Mouse (Mus musculus) embryonic facial prominence, embryonic 11.5 days (tissue): ENCODE data around the gene Syn1. TPM values are rescaled to one million over a fixed set of nuclear protein-coding genes. Genes with fewer than 3 reads are reported as not detected.
A peak's percentile ranks its signal among the peaks of the same experiment; 100 is the strongest.

ENCODE experiments used
- ATAC-seq: fragments of 200-750 bp; cut with Nextera tagmentation; replicated peaks from 2 replicates; pipeline ENCODE4 v1.8.0; 2017; ENCODE audit warnings: low read depth; ENCODE audit not compliant: insufficient number of reproducible peaks, low FRiP score, low TSS enrichment
- DNase-seq: peaks from one replicate; pipeline ENCODE4 v3.0.0-alpha.2; 2015; ENCODE audit warnings: low spot score
- H3K27ac ChIP-seq: fragments of 300-500 bp; sonication (generic); replicated peaks from 2 replicates; pipeline ENCODE4 v1.5.1; 2014; ENCODE audit warnings: mild to moderate bottlenecking, low read depth, low read length, control low read depth
- H3K27me3 ChIP-seq: fragments of 300-500 bp; sonication (generic); 2 replicates; pipeline ENCODE4 v1.6.1; 2014; ENCODE audit warnings: mild to moderate bottlenecking, low read length, moderate library complexity, mixed read lengths; ENCODE audit not compliant: control insufficient read depth, insufficient read depth
- H3K36me3 ChIP-seq: fragments of 300-500 bp; sonication (generic); replicated peaks from 2 replicates; pipeline ENCODE4 v1.6.1; 2014; ENCODE audit warnings: low read depth, mild to moderate bottlenecking, low read length, moderate library complexity, mixed read lengths; ENCODE audit not compliant: control insufficient read depth, insufficient read depth
- H3K4me1 ChIP-seq: fragments of 300-500 bp; sonication (generic); 2 replicates; pipeline ENCODE4 v1.6.1; 2014; ENCODE audit warnings: low read length, mixed read lengths; ENCODE audit not compliant: control insufficient read depth, insufficient read depth
- H3K4me2 ChIP-seq: fragments of 300-500 bp; sonication (generic); 2 replicates; pipeline ENCODE4 v1.6.1; 2014; ENCODE audit warnings: low read depth, mild to moderate bottlenecking, control low read depth, low read length, moderate library complexity
- H3K4me3 ChIP-seq: fragments of 300-500 bp; sonication (generic); 2 replicates; pipeline ENCODE4 v1.5.1; 2014; ENCODE audit warnings: low read depth, low read length, control low read depth
- H3K9ac ChIP-seq: fragments of 300-500 bp; sonication (generic); replicated peaks from 2 replicates; pipeline ENCODE4 v1.6.1; 2014; ENCODE audit warnings: mild to moderate bottlenecking, control low read depth, low read length
- H3K9me3 ChIP-seq: fragments of 300-500 bp; sonication (generic); replicated peaks from 2 replicates; pipeline ENCODE4 v1.6.1; 2016; ENCODE audit warnings: mild to moderate bottlenecking, low read length, inconsistent platforms, mixed read lengths; ENCODE audit not compliant: control insufficient read depth
- WGBS: fragments of 180-500 bp; shearing (Covaris S2); extraction: QIAGEN DNeasy Blood & Tissue Kit; methylation state at CpG from one replicate; pipeline ENCODE4 v1.1.7; 2014; 5-methylcytosine and 5-hydroxymethylcytosine counted together
- polyA plus RNA-seq: library from polyadenylated mRNA; unstranded; fragments of >200 nt; fragmentation: Nextera tagmentation; extraction: Ambion mirVana; gene quantifications from 2 replicates; pipeline ENCODE4 v1.2.1, GENCODE M21; 2014

Gene Syn1
- polyA plus RNA-seq, 1 experiment from 2014 or later = 4.0 TPM

- Histone ChIP-seq H3K27me3 (no peaks in the 10 kb centered on the region), H3K36me3 (no peaks in the 10 kb centered on the region; the same call in 1 of the 2 replicates), H3K9ac (no peak overlapping the region), H3K27ac (no peak overlapping the region), H3K4me2 (no peak overlapping the region), H3K9me3 (no peaks in the 10 kb centered on the region), H3K4me3 (no peak overlapping the region), H3K4me1 (no peaks in the 10 kb centered on the region)
- no peak for DNase-seq
- ATAC-seq = no peak
Measured at GRCm38 (mm10) chrX:20924976-20925375, 4.2 kb upstream of the Syn1 start.

GRCm38 (mm10) chrX:20923506-20923905 lies 2.7 kb upstream of the Syn1 start:
- 54% methylated on average over 1 of the region's 1 CpGs for WGBS
- Histone ChIP-seq H3K9ac (no peak overlapping the region), H3K4me3 (no peak overlapping the region), H3K27me3 (no peaks in the 10 kb centered on the region), H3K9me3 (no peaks in the 10 kb centered on the region), H3K36me3 (no peaks in the 10 kb centered on the region; the same call in 1 of the 2 replicates), H3K27ac (no peak overlapping the region), H3K4me1 (no peaks in the 10 kb centered on the region), H3K4me2 (no peak overlapping the region)
- ATAC-seq (no peak), DNase-seq (no peak)

- Histone ChIP-seq H3K4me2 (peak overlapping the region; percentile 19; the same call in 1 of the 2 replicates), H3K9me3 (no peaks in the 10 kb centered on the region), H3K4me1 (no peaks in the 10 kb centered on the region), H3K4me3 (no peak overlapping the region), H3K36me3 (no peaks in the 10 kb centered on the region), H3K27ac (no peak overlapping the region), H3K9ac (no peak overlapping the region), H3K27me3 (no peaks in the 10 kb centered on the region)
- ATAC-seq (no peak), DNase-seq (no peak)
- 35% methylated on average over 5 of the region's 5 CpGs for WGBS
Measured at GRCm38 (mm10) chrX:20921366-20921765, 562 bp upstream of the Syn1 start.

- 10% methylated on average over 36 of the region's 49 CpGs for WGBS
- Histone ChIP-seq H3K4me2 (peak overlapping the region; percentile 60), H3K4me3 (peak overlapping the region; percentile 36), H3K27me3 (no peaks in the 10 kb centered on the region), H3K27ac (no peak overlapping the region), H3K9me3 (no peaks in the 10 kb centered on the region), H3K36me3 (no peaks in the 10 kb centered on the region), H3K9ac (no peak overlapping the region), H3K4me1 (no peaks in the 10 kb centered on the region)
- DNase-seq (no peak), ATAC-seq (0 out of 2 replicates have a peak, but pooled peaks have one; percentile 42)
Measured at GRCm38 (mm10) chrX:20920249-20920843, 458 bp downstream of the Syn1 start.

- H3K9ac ChIP-seq = no peak overlapping the region
- H3K4me3 ChIP-seq = no peak overlapping the region
- no peak overlapping the region for H3K4me2 ChIP-seq
- H3K9me3 ChIP-seq = no peaks in the 10 kb centered on the region
- H3K27ac ChIP-seq = no peak overlapping the region
- no peaks in the 10 kb centered on the region for H3K4me1 ChIP-seq
- DNase-seq (no peak), ATAC-seq (no peak)
- H3K36me3 ChIP-seq = no peaks in the 10 kb centered on the region
- no peaks in the 10 kb centered on the region for H3K27me3 ChIP-seq
Measured at GRCm38 (mm10) chrX:20915075-20915474, 5.7 kb downstream of the Syn1 start.

- no peak overlapping the region for H3K4me3 ChIP-seq
- H3K9me3 ChIP-seq = no peaks in the 10 kb centered on the region
- WGBS = 85% methylated on average over 6 of the region's 6 CpGs
- no peak overlapping the region for H3K27ac ChIP-seq
- no peaks in the 10 kb centered on the region for H3K36me3 ChIP-seq
- H3K4me2 ChIP-seq = no peak overlapping the region
- no peaks in the 10 kb centered on the region for H3K4me1 ChIP-seq
- H3K27me3 ChIP-seq = no peaks in the 10 kb centered on the region
- DNase-seq (no peak), ATAC-seq (no peak)
- no peak overlapping the region for H3K9ac ChIP-seq
Measured at GRCm38 (mm10) chrX:20913726-20914125, 7.1 kb downstream of the Syn1 start.

- no peak overlapping the region for H3K27ac ChIP-seq
- no peak overlapping the region for H3K4me3 ChIP-seq
- no peaks in the 10 kb centered on the region for H3K4me1 ChIP-seq
- H3K27me3 ChIP-seq = no peaks in the 10 kb centered on the region
- ATAC-seq (no peak), DNase-seq (no peak)
- H3K4me2 ChIP-seq = no peak overlapping the region
- no peak overlapping the region for H3K9ac ChIP-seq
- no peaks in the 10 kb centered on the region for H3K36me3 ChIP-seq
- WGBS = 45% methylated on average over 3 of the region's 3 CpGs
- H3K9me3 ChIP-seq = no peaks in the 10 kb centered on the region
Measured at GRCm38 (mm10) chrX:20910074-20910473, 10.7 kb downstream of the Syn1 start.

GRCm38 (mm10) chrX:20875241-20875640 lies 45.6 kb downstream of the Syn1 start:
- Histone ChIP-seq H3K9me3 (no peaks in the 10 kb centered on the region), H3K27ac (no peak overlapping the region), H3K4me3 (no peak overlapping the region), H3K4me1 (no peaks in the 10 kb centered on the region), H3K9ac (no peak overlapping the region), H3K27me3 (no peaks in the 10 kb centered on the region), H3K36me3 (no peaks in the 10 kb centered on the region), H3K4me2 (no peak overlapping the region)
- ATAC-seq (no peak), DNase-seq (no peak)
- WGBS = 50% methylated on average over 3 of the region's 3 CpGs
